Mouse (Mus musculus): ENCODE measurements around the gene Pkm.

The Pkm gene

GRCm38 (mm10) chr9:59655958-59656634 is at the start of gene Pkm:
Gene Pkm, plus strand, starts transcription at chr9:59656368.
- peak; percentile 91 for DNase-seq

- no peak for DNase-seq
Measured at GRCm38 (mm10) chr9:59610950-59611349, 45.2 kb upstream of the Pkm start.

DNA sequence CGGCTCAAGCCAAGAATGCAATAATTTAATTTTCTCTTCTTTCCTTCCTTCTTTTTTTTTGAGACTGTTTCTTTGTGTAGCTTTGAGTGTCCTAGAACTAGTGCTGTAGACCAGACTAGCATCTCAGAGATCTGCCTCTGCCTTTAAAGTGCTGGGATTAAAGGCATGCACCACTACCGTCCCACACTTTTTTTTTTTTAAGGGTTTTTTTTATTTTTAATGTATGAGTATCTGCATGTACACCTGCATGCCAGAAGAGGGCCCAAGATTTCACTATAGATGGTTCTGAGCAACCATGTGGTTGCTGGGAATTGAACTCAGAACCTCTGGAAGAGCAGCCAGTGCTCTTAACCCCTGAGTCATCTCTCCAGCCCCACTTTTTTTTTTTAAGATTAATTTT is 40.4 kb upstream of the Pkm start:
- DNase-seq, result no peak

DNA sequence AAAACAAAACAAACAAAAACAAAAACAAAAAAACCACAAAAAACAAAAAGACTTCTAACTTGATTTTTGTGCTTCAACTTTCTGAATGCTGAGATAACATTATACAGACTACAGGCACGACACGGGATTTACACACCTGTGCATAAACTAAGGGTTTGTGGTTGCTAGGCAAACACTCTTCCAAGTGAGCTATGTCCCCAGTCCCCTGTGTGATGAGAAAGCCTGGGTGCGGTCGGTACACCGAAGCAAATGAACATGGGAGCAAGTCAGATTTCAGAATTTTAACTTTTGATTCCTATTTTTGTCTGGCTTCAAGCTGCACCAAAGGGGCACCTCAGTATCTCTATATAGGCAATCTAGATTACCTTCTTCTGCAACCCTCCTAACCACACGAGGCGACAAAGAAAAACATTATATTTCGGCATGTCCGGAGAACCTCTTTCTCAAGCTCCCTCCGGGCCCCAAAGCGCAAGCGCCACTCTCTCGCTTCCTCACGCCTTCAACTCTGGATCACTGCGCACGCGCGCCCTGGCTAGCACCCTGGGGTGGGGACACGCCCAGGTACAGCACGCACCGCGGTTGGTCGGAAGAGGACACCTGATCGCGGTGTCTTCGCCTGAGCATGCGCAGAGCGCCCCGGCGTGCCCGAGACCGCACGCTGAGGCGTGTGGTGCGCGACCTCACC is 39.4 kb upstream of the Pkm start, which contains the start of gene Parp6:
Gene Parp6, plus strand, starts transcription at position 663 of the 685 bp plus-strand sequence.
- DNase-seq, result peak; percentile 100

GRCm38 (mm10) chr9:59617307-59617973 is 38.7 kb upstream of the Pkm start:
- no peak for DNase-seq

DNA sequence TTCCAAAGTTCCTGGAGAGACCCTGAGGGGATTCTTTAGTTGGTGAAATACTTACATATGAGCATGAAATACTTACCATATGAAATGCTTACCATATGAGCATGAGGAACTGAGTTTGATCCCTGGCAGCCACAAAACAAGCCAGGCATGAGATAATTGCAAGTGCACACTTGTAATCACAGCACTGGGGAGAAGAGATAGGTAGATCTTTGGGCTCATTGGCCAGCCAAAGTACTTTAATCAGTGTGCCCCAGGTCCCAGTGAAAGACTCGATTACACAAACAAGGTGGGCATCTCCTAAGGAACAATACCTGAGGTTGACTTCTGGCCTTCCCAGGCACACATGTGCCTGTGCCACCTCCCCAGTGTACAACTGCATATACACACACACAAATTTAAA is 17.8 kb upstream of the Pkm start:
- no peak for DNase-seq

DNA sequence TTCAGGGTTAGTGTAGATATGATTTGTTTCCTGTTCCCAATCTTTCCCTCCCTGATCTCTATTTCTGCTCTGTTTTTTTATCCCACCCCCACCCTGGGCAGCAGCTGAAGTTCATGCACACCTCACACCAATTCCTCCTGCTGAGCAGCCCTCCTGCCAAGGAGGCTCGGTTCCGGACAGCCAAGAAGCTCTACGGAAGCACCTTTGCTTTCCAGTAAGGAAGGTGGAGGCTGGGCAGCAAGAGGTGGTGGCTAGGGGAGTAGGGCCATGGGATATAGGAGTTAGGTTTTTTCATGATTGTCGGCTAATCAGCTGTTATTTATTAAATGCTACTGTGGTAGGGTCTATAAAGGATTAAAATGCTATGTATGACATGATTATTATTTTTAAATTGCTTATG is 16.2 kb upstream of the Pkm start:
- DNase-seq, result no peak

DNA sequence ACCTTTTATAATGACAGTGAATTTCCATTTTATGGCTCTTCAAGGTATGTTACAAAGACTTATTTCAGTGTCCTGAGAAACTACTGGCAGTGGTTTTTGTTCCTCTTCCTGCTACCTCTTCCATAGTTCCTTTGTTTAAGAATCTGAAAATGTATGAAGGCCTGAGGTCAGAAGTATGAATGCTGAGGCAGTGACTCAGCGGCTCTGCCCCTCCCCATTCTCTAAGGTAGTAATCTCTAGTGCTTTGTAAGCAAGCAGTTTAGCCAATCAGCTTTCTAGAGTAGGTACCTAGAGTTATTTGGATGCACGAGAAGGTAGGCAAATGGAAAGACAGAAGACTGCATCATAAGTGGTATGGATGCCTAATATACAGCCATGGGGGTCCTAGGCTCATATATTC is 14.8 kb upstream of the Pkm start:
- no peak for DNase-seq

DNA sequence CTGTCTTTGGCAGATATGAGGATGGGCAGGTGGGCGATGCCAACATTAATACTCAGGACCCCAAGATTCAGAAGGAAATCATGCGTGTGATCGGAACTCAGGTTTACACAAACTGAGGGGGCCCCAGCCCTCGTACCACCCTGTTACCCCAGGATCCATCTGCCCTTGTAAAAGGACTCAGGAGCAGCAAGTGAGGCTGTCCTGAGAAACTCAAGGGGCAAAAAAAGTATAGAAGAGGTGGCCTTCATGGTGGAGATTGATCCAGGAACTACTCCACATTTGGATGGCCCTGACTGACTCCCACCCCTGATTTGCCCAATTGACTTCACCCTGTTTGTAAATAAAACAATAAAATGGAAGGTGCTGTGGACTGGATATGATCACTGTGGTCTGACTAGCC is 6.3 kb upstream of the Pkm start:
- DNase-seq, result no peak

DNA sequence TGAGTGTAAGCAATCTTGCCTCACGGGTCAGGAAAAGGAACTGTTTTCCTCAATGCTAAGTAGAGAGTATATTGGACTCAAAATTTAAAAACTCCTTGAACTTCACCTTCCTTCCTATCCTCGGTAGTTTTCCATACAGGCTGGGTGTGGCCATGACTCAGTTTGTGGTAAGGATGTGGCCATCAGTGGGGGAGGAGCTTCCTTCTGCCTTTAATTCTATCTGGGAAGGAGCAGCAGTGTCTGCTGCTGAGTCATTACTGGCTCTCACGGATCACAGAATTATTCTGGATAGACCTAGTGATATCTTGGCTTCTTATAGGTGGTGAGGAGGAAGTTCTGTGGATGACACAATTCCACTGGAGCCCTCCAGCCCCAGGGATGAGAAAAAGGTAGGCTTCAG is 2.8 kb upstream of the Pkm start:
- peak; percentile 70 for DNase-seq

GRCm38 (mm10) chr9:59654450-59654983 is 1.7 kb upstream of the Pkm start:
- no peak for DNase-seq

DNA sequence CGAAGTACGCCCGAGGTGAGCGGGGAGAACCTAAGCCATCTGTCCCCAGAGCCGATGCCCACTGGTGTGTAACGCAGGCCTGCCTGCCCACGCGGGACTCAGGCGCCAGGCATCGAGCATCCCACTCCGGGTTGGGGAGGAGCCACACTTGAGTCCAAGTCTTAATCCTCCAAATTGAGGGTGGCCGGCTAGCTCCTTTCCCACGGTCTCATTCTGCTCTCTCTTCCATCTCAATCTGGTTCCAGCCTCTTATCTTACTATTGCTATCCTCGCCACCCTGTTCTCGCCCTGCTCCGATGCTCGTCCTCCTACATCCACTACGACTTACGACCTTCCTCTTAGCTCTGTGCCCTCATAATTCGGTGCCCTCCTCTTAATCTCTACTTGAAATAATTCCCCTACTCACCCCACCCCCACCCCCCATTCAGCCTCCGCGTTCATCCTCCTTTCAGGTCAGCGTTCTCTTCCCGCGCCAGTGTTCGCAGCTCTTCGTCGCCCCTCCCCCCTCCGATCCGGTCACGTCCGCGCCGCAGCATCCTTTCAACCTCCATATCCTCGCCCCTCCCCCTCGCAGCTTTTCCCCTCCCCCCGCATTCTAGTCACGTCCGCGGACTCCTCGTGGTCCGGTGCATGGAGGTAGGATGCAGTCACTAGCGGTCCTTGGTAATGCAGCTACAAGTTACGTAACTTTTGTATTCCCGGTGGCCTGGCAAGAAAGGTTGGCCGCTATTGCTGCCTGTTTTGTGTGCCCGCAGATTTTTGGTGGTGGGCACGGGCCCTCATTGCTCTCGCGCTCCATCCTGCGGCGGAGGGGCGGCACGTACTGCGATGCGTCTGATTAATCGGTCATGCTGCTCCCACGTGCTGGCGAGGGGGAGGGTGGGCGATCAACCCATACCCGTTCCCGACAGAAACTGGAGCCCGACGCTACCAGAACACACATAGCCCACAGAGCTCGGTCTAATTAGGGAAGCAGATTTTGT is 758 bp downstream of the Pkm start:
- DNase-seq, result peak; percentile 82

GRCm38 (mm10) chr9:59658146-59658545 is 2.0 kb downstream of the Pkm start:
- no peak for DNase-seq

GRCm38 (mm10) chr9:59659036-59660026 is 3.2 kb downstream of the Pkm start:
- DNase-seq, result peak; percentile 88

GRCm38 (mm10) chr9:59660421-59660820 is 4.3 kb downstream of the Pkm start:
- no peak for DNase-seq

DNA sequence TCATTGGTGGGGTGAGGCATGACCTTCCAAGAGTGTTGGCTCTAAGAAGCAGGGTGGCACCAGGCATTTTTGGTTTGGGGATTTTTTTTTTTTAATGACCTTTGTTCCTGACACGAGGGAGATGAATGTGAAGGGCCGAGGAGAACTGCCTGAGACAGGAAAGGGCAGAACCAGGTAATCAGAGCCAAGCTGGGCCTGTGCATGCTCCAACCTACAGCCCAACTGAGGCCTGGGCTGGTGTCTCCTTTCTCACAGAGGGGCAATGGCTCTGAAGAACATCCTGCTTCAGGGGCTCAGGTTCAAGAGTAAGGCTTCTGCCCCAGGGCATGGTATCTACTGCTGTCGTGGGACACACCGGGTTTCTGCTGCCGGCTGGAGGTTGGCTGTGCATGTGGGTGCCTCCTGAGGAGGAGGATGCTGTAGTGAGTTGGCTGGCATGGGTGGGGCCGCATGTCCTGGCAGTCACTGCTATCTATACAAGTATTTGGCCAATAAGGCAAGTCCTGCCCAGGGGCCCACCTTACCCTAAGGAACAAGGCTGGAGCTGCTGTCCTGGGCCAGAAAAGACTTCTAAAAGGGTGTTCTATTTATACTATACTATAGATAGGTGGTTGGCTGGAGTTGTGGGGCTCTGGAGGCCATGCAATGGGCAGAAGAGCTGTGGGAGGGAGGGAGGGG is 5.3 kb downstream of the Pkm start:
- peak; percentile 72 for DNase-seq

- DNase-seq, result no peak
Measured at GRCm38 (mm10) chr9:59663226-59663625, 7.1 kb downstream of the Pkm start.

DNA sequence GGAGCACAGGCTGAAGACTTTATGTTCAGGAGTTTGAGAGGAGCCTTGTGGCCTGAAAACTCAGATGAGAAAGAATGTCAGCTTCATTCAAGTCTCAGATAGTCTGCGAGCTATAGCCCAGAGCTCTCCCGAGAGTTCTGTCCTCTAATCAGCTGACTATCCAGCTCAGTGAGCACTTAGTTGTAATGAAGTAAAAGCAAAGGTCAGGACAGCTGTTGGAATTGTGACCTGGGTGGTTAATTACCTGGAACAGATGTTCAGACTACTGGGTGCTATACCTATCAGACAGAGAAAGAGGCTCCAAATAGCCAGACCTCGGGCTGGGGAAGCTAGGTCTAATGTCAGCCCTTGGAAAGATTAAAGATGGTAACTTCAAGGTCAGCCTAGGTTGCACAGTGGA is 7.8 kb downstream of the Pkm start:
- no peak for DNase-seq

GRCm38 (mm10) chr9:59664664-59665256 is 8.6 kb downstream of the Pkm start:
- no peak for DNase-seq

- no peak for DNase-seq
Measured at GRCm38 (mm10) chr9:59666016-59666415, 9.8 kb downstream of the Pkm start.

Data from liver (tissue).